Mouse (Mus musculus) C2C12 (cell line): ENCODE data around the gene Tsen2.

Experiments used
- CEBPB ChIP-seq: IDR thresholded peaks from one replicate; pipeline ENCODE4 v1.6.1; 2011; ENCODE audit warnings: low read depth, mild to moderate bottlenecking, control low read depth, moderate library complexity
- CTCF ChIP-seq: IDR thresholded peaks from one replicate; pipeline ENCODE4 v1.5.1; 2011; ENCODE audit not compliant: control insufficient read depth, insufficient read depth, insufficient read length

- TF ChIP-seq CTCF (no peak), CEBPB (no peak)
These were observed 13.7 kb downstream of the Tsen2 start for GRCm38 (mm10) chr6:115558176-115558575.
